Mouse (Mus musculus): ENCODE results near the gene Gm27029. TPM values are rescaled to one million over a fixed set of nuclear protein-coding genes. Genes with fewer than 3 reads are reported as not detected.
"Not testable (repeated sequence)": the region's sequence is repeated elsewhere in the genome, so short reads cannot be mapped to it uniquely, and the experiment has no call there.

The Gm27029 gene
- polyA plus RNA-seq, 1 experiment from 2014 or later = 9.8 TPM

DNA sequence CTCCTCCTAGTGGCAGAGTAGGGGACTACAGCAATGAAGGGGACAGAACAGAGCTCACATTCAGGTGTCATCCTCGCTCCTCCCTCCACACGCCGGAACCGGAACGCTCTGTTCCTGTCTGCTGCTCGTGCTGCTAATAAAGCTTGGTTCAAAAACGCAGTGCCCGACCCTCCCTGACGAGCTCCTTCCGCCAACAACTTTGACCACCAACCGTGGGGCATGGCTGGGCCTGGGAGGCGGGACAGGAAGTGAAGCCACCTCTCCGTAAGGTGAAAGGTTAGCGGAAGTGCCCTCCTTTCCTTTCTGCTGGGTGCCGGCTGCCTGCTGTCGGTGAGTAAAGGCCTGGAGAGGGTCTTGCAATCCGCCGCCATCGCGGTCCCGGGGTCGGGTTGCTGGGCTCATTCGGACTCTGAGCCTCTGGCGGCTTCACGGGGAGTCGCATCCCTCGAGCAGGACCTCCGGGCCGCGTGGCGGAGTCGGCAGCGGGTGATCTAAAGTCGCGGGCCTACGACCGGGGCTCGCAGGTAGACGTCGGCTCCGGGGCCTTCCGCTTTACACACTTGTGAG, 17.6 kb upstream of the Gm27029 start, which contains the start of gene Rpl27:
Gene Rpl27 (plus strand): TSS at position 172 of the 567 bp plus-strand sequence.
- under 1% methylated on average over 42 of the region's 42 CpGs for WGBS
- peaks cover 18% of the 10 kb centered on the region for H3K4me1 ChIP-seq (replicated peaks)
- H3K36me3 ChIP-seq = peaks cover 32% of the 10 kb centered on the region
- peak within 1 kb of the TSS; percentile 92 for H3K4me2 ChIP-seq
- peak within 1 kb of the TSS; percentile 85 for H3K9ac ChIP-seq (replicated peaks)
- peak; percentile 97 for ATAC-seq (ENCODE audit: insufficient number of reproducible peaks, insufficient read depth, low FRiP score, low TSS enrichment, low read depth)
- H3K27ac ChIP-seq = peak within 1 kb of the TSS; percentile 95
- peak within 1 kb of the TSS; percentile 69 for H3K4me3 ChIP-seq (replicated peaks)
- H3K9me3 ChIP-seq = no peaks in the 10 kb centered on the region
- no peaks in the 10 kb centered on the region for H3K27me3 ChIP-seq

DNA sequence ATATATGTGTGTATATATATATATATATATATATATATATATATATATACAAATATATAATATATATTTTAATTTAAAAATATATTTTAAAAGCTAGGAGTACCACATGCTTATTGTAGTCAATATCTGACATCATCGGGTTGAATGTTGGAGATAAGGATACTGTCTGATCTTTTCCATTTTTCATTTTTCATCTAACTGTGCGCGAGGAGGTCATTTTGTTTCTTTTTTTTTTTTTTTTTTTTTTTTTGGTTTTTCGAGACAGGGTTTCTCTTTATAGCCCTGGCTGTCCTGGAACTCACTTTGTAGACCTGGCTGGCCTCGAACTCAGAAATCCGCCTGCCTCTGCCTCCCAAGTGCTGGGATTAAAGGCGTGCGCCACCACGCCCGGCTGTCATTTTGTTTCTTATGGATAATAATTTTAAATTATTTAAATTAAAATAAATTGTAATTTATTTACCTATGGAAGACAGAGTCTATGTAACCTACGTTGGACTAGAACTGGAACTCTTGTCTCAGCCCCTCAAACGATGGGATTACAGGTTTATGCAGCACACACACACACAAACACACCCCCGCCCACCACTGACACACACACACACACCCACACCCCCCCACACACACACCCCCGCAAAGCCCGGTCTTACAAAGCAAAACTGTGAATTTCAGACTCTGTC, 17.0 kb upstream of the Gm27029 start:
- Histone ChIP-seq H3K4me3 (replicated peaks) (peak overlapping the region; percentile 69), H3K36me3 (peaks cover 29% of the 10 kb centered on the region), H3K4me1 (replicated peaks) (peaks cover 18% of the 10 kb centered on the region), H3K4me2 (peak overlapping the region; percentile 92)
- WGBS = 40% methylated on average over 14 of the region's 15 CpGs
- not testable (repeated sequence) for H3K9ac ChIP-seq (replicated peaks); H3K27ac ChIP-seq; H3K27me3 ChIP-seq; ATAC-seq (ENCODE audit: insufficient number of reproducible peaks, insufficient read depth, low FRiP score, low TSS enrichment, low read depth); H3K9me3 ChIP-seq

DNA sequence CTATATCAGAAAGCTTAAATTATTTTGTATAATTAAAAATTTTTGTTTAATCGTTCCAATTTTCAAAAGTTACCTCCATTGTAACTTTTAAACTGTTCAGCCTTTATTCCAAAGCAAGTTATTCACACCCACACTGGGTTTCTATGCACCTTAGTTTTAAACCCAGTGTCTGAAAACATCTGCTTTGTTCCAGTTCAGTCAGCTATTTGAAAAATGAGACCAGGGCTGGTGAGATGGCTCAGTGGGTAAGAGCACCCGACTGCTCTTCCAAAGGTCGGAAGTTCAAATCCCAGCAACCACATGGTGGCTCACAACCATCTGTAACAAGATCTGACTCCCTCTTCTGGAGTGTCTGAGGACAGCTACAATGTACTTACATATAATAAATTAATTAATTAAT, 13.4 kb upstream of the Gm27029 start:
- not testable (repeated sequence) for ATAC-seq (ENCODE audit: insufficient number of reproducible peaks, insufficient read depth, low FRiP score, low TSS enrichment, low read depth); H3K4me3 ChIP-seq (replicated peaks); H3K27me3 ChIP-seq; H3K9me3 ChIP-seq; H3K9ac ChIP-seq (replicated peaks); H3K27ac ChIP-seq; H3K4me2 ChIP-seq; H3K4me1 ChIP-seq (replicated peaks)
- 57% methylated on average over 3 of the region's 3 CpGs for WGBS
- H3K36me3 ChIP-seq = peaks cover 31% of the 10 kb centered on the region

DNA sequence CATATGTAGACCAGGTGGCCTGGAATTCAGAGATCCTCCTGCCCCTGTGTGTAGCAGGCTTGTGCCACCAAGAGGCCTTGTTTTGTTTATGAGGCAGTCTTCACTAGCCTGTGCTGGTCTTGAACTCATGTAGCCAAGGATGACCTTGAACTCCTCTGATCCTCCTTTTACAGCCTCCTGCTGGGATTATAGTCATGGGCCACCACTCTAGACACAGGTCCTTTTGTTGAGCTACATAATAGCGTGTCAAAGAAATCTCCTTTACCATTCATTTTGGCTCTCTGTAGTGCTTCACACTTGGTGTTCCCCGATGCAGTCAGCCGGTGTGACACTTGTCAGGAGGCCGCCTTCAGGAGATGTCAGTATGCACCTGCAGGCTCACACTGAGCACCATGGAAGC, 12.3 kb upstream of the Gm27029 start:
- no peak overlapping the region for H3K4me2 ChIP-seq
- 79% methylated on average over 4 of the region's 4 CpGs for WGBS
- H3K4me3 ChIP-seq (replicated peaks) = no peak overlapping the region
- no peak overlapping the region for H3K9ac ChIP-seq (replicated peaks)
- no peak for ATAC-seq (ENCODE audit: insufficient number of reproducible peaks, insufficient read depth, low FRiP score, low TSS enrichment, low read depth)
- no peaks in the 10 kb centered on the region for H3K4me1 ChIP-seq (replicated peaks)
- H3K27me3 ChIP-seq = no peaks in the 10 kb centered on the region
- no peaks in the 10 kb centered on the region for H3K9me3 ChIP-seq
- H3K27ac ChIP-seq = no peak overlapping the region
- H3K36me3 ChIP-seq = peaks cover 38% of the 10 kb centered on the region

DNA sequence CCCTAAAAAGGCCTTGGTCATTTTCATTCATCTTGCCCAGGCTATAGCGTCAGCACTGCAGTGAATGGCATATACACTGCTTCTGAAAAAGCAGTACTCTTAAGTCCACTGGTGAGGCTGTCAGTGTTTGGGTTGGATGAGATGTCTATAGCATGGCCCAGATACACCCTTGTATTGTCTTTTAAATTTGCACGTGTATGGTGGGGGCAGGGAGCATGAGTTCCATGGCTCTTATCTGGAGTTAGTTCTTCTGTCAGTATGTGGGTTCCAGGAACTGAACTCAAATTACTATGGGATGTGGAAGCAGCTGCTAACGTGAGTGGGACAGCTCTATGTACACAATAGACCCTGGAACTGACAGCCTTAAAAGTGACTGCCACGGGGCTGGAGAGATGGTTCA, 11.2 kb upstream of the Gm27029 start:
- no peaks in the 10 kb centered on the region for H3K27me3 ChIP-seq
- H3K27ac ChIP-seq = no peak overlapping the region
- ATAC-seq (ENCODE audit: insufficient number of reproducible peaks, insufficient read depth, low FRiP score, low TSS enrichment, low read depth) = no peak
- no peaks in the 10 kb centered on the region for H3K9me3 ChIP-seq
- H3K4me1 ChIP-seq (replicated peaks) = no peaks in the 10 kb centered on the region
- H3K4me3 ChIP-seq (replicated peaks) = no peak overlapping the region
- H3K4me2 ChIP-seq = no peak overlapping the region
- no peak overlapping the region for H3K9ac ChIP-seq (replicated peaks)
- H3K36me3 ChIP-seq = peaks cover 49% of the 10 kb centered on the region
- 85% methylated on average over 4 of the region's 4 CpGs for WGBS

DNA sequence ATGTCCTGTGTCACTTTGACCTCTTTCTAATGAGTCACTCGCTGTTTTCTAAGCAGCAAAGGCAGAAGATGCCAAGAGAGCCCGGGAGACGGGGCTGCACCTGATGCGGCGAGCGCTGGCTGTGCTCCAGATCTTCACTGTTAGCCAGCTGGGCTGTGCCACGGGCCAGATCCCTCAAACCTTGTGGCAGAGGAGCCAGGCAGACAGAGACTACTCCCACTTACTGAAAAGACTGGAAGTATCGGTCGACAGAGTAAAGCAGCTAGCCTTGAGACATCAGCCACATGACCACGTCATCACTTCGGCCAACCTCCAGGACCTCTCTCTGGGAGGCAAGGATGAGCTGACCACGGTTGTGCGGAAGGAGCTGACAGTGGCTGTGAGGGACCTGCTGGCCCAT, 8.8 kb upstream of the Gm27029 start:
- H3K9ac ChIP-seq (replicated peaks) = no peak overlapping the region
- WGBS = 91% methylated on average over 13 of the region's 13 CpGs
- no peak overlapping the region for H3K4me2 ChIP-seq
- H3K4me3 ChIP-seq (replicated peaks) = no peak overlapping the region
- H3K36me3 ChIP-seq = peaks cover 64% of the 10 kb centered on the region
- ATAC-seq (ENCODE audit: insufficient number of reproducible peaks, insufficient read depth, low FRiP score, low TSS enrichment, low read depth) = no peak
- H3K9me3 ChIP-seq = no peaks in the 10 kb centered on the region
- H3K27ac ChIP-seq = no peak overlapping the region
- no peaks in the 10 kb centered on the region for H3K4me1 ChIP-seq (replicated peaks)
- H3K27me3 ChIP-seq = no peaks in the 10 kb centered on the region

DNA sequence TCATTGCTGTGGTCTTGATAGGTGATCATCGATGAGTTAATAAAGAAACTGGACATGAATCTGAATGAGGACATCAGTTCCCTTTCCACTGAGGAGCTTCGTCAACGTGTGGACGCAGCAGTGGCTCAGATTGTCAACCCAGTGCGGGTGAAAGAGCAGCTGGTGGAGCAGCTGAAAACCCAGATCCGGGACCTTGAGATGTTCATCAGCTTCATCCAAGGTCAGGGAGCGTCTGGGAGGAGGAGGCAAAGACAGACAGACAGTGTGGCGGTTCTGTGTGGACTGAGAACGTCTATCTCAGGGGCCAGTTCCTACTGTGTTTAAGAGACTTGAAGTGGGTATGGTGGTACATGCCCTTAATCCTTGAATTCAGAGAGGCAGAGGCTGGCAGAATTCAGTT, 6.7 kb upstream of the Gm27029 start:
- no peaks in the 10 kb centered on the region for H3K9me3 ChIP-seq
- H3K4me2 ChIP-seq = no peak overlapping the region
- WGBS = 93% methylated on average over 9 of the region's 9 CpGs
- no peaks in the 10 kb centered on the region for H3K27me3 ChIP-seq
- no peak for ATAC-seq (ENCODE audit: insufficient number of reproducible peaks, insufficient read depth, low FRiP score, low TSS enrichment, low read depth)
- no peak overlapping the region for H3K9ac ChIP-seq (replicated peaks)
- no peak overlapping the region for H3K4me3 ChIP-seq (replicated peaks)
- peaks cover 64% of the 10 kb centered on the region for H3K36me3 ChIP-seq
- peaks cover 7% of the 10 kb centered on the region for H3K4me1 ChIP-seq (replicated peaks)
- H3K27ac ChIP-seq = no peak overlapping the region

DNA sequence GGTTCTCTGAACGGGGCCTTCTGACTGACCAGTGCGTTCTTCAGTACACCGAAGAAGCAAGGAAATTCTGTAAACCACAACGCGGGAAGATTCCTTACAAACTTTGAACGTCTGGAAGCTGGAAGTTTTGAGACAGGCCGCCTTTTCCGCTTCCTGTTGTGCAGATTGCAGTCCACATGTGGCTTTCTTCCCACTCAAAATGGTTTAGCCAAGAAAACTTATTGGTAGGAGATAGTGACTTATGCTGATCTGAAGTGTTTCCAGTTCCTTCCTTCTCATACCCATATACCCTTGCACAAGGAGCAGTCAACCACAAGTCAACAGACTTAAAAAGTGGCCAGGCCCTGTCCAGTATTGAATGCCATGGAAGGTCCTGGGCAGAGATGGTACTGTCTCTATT, 1.6 kb upstream of the Gm27029 start:
- peak overlapping the region; percentile 95 for H3K4me2 ChIP-seq
- H3K36me3 ChIP-seq = peaks cover 19% of the 10 kb centered on the region
- no peaks in the 10 kb centered on the region for H3K9me3 ChIP-seq
- peak overlapping the region; percentile 78 for H3K9ac ChIP-seq (replicated peaks)
- H3K4me3 ChIP-seq (replicated peaks) = peak overlapping the region; percentile 97
- 68% methylated on average over 8 of the region's 8 CpGs for WGBS
- no peak overlapping the region for H3K27ac ChIP-seq
- no peak for ATAC-seq (ENCODE audit: insufficient number of reproducible peaks, insufficient read depth, low FRiP score, low TSS enrichment, low read depth)
- no peaks in the 10 kb centered on the region for H3K27me3 ChIP-seq
- H3K4me1 ChIP-seq (replicated peaks) = peaks cover 29% of the 10 kb centered on the region

DNA sequence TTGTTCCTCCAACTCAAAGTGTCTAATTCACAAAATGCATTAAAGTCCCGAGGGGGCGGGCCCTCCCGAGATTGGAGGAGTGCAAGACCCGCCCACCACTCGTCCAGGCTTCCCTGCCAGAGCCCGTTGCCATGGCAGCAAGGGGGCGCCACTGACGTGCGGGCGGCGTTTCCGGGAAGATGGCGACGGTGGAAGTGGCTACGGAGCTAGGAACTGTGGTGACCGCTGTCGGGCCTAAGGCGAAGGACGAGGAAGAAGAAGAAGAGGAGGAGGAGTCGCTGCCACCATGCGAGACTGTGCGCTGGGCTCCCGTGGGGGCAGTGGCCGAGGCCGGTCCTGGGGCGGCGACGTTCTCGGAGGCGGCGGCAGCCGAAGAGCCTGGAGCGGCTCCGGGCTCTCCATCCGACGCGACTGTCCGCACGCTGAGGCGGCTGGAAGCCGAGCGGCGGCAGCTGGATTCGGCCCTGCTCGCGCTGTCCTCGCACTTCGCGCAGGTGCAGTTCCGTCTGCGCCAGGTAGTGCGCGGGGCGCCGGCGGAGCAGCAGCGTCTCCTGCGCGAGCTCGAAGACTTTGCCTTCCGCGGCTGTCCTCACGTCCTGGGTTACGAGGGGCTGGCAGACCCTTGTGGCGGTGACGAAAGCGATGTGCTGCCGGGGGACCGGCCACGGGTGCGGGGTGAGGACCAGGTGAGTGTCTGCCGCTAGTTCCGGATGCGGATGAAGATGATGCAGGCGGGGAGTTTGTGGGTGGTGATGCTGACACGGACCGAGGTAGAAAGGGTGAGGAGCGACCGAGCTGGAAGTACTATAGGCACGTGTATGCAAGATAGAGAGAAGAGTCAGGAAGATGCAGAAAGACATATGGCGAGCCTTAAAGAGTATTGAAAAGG, 573 bp upstream of the Gm27029 start, which contains the start of the genes Rundc1 and Ptges3l:
Gene Rundc1 (plus strand): TSS at position 161 of the 889 bp plus-strand sequence.
Gene Ptges3l (minus strand): TSS at position 409 of the 889 bp plus-strand sequence.
- Histone ChIP-seq H3K4me2 (peak within 1 kb of the TSS; percentile 95), H3K9me3 (no peaks in the 10 kb centered on the region), H3K27ac (peak within 1 kb of the TSS; percentile 70), H3K9ac (replicated peaks) (peak within 1 kb of the TSS; percentile 78), H3K27me3 (no peaks in the 10 kb centered on the region), H3K36me3 (peaks cover 9% of the 10 kb centered on the region), H3K4me3 (replicated peaks) (peak within 1 kb of the TSS; percentile 97), H3K4me1 (replicated peaks) (peaks cover 29% of the 10 kb centered on the region)
- WGBS = under 1% methylated on average over 81 of the region's 81 CpGs
- peak; percentile 94 for ATAC-seq (ENCODE audit: insufficient number of reproducible peaks, insufficient read depth, low FRiP score, low TSS enrichment, low read depth)

DNA sequence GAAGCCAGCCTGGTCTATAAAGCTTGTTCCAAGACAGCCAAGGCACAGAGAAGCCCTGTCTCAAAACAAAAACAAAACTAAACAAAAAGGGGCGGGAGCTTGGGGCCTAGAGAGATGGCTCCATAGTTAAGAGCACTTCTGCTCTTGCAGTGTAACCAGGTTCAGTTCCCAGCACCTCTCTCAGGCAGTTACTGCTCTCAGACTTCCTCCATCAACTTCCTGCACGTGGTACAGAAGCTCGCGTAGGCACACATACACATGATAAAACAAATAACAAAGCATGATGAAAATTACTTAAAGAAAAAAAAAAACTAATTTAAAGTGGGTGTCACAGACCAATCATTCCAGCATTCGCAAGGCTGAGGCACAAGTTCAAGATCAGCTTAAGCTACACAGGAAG, 4.4 kb downstream of the Gm27029 start:
- H3K9ac ChIP-seq (replicated peaks) = no peak overlapping the region
- no peak overlapping the region for H3K27ac ChIP-seq
- H3K9me3 ChIP-seq = no peaks in the 10 kb centered on the region
- H3K4me1 ChIP-seq (replicated peaks) = peaks cover 17% of the 10 kb centered on the region
- no peak overlapping the region for H3K4me2 ChIP-seq
- no peaks in the 10 kb centered on the region for H3K27me3 ChIP-seq
- no peak for ATAC-seq (ENCODE audit: insufficient number of reproducible peaks, insufficient read depth, low FRiP score, low TSS enrichment, low read depth)
- H3K36me3 ChIP-seq = no peaks in the 10 kb centered on the region
- no peak overlapping the region for H3K4me3 ChIP-seq (replicated peaks)
- 89% methylated on average over 5 of the region's 5 CpGs for WGBS

DNA sequence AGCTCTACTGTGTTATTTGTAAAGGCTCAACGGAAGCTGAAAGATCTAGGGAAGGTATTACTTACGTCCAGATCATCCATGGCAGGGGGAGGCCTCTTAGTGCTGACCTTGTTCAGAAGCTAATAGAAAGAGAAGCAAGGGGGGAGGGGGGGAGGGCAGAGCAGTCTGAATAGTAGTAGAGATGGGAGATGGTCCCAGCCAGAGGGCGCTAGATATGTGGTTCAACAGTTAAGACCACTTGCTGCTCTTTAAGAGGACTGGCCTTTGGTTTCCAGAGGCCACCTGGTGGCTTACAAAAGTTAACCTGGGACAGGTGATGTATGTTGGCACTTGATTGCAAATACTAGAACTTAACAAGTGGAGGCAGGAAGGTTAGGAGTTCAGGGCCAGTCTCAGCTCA, 5.0 kb downstream of the Gm27029 start:
- Histone ChIP-seq H3K36me3 (no peaks in the 10 kb centered on the region), H3K27me3 (no peaks in the 10 kb centered on the region)
- no peak for ATAC-seq (ENCODE audit: insufficient number of reproducible peaks, insufficient read depth, low FRiP score, low TSS enrichment, low read depth)

More for the DNA sequence above, 5.0 kb downstream of the Gm27029 start:
- Histone ChIP-seq H3K27ac (no peak overlapping the region), H3K4me1 (replicated peaks) (peaks cover 17% of the 10 kb centered on the region), H3K4me3 (replicated peaks) (no peak overlapping the region), H3K9me3 (no peaks in the 10 kb centered on the region), H3K4me2 (no peak overlapping the region), H3K9ac (replicated peaks) (no peak overlapping the region)
- 24% methylated on average over 3 of the region's 3 CpGs for WGBS
